ENCODE assay signal across 11 mouse cellular contexts in genomic region chr8:9707433-9707832, GRCm38 (mm10).
DNase-seq lines count a peak whose midpoint lies in the region; ATAC-seq lines count a peak whose summit lies in the region.
"Had no signal": no experiment of that assay in that cellular context is flagged by ENCODE, and none has a peak within 500 bp of the region (broad histone marks: within the 10 kb centered on the region; RNA-seq: fewer than 3 reads in every experiment).

No protein-coding gene starts in this region.

- peak; percentile 91 for DNase-seq in right cerebral cortex, adult 18-20 months
- DNase-seq in right cerebral cortex, postnatal 4 days = no peak
- peak; percentile 50 to 78 for DNase-seq in layer of hippocampus, adult 18-20 months (ENCODE audit: low spot score in 2 of 2)
- DNase-seq in left cerebral cortex, postnatal 10 days (ENCODE audit: extremely low spot score in 1 of 2, low spot score in 2 of 2) = peak; percentile 21 to 28
- no peak for DNase-seq in adrenal gland, adult 8-10 months
- no peak for DNase-seq in T-cell, adult 2 months (ENCODE audit: low spot score)
- no peak for DNase-seq in embryo, embryonic 11 days
- DNase-seq: gastrocnemius, postnatal 36 days; thymus, postnatal 14 days had no signal

- no peak for ATAC-seq in monocyte, adult 5-6 weeks (replicated peaks; ENCODE audit: insufficient number of reproducible peaks, low FRiP score, low TSS enrichment, poor library complexity, severe bottlenecking)
- ATAC-seq: intestine, postnatal 0 days had no signal

- intact Hi-C loops in left cerebral cortex, postnatal 10 days (cut with DNase I) = no loop called here

Comparison
In these comparisons a context has a peak if more than half of its experiments do, and no peak if none do; other contexts are left out.
1. DNase-seq: peak in right cerebral cortex, adult 18-20 months (single experiment), layer of hippocampus, adult 18-20 months (2 of 2) and left cerebral cortex, postnatal 10 days (2 of 2); none in right cerebral cortex, postnatal 4 days (single experiment), adrenal gland, adult 8-10 months (single experiment), T-cell, adult 2 months (single experiment) and embryo, embryonic 11 days (single experiment).